Mouse (Mus musculus): Measurements from ENCODE around the gene Myo18b. TPM values are rescaled to one million over a fixed set of nuclear protein-coding genes. Genes with fewer than 3 reads are reported as not detected.

Myo18b gene
- polyA plus RNA-seq, 1 experiment from 2014 or later, result 0.08 TPM

DNA sequence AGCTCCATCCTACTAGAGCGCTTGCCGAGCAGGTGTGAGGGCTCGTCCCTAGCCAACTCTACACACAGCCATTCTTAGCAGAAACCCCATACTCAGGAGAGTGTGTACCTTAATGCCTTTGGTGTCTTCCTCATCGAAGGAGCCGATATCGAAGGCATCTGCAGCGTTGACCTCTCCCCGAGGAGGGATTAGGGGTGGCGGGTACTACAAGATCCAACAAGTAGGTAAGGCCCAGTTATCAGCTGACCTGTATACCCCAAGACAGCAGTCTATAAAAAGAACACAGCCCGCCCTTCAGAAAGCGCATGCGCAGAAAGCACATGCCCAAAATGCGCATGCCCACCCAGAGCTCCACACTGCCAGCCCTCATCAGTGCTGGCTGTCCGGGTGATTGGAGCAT, 27.7 kb upstream of the Myo18b start:
- H3K4me1 ChIP-seq, result 0 out of 2 replicates have a peak, but pooled peaks cover 6% of the 10 kb centered on the region
- H3K4me2 ChIP-seq, result no peak overlapping the region
- ATAC-seq, result no peak
- no peak overlapping the region for H3K27ac ChIP-seq
- no peak overlapping the region for H3K9ac ChIP-seq
- WGBS (ENCODE audit: insufficient replicate concordance), result 84% methylated on average over 14 of the region's 14 CpGs
- H3K4me3 ChIP-seq, result no peak overlapping the region
- H3K36me3 ChIP-seq, result no peaks in the 10 kb centered on the region
- H3K27me3 ChIP-seq (replicated peaks), result no peaks in the 10 kb centered on the region
- no peaks in the 10 kb centered on the region for H3K9me3 ChIP-seq (replicated peaks)

- Histone ChIP-seq H3K27ac (no peak overlapping the region), H3K4me1 (no peaks in the 10 kb centered on the region), H3K4me3 (no peak overlapping the region), H3K9me3 (replicated peaks) (no peaks in the 10 kb centered on the region), H3K27me3 (replicated peaks) (no peaks in the 10 kb centered on the region), H3K36me3 (no peaks in the 10 kb centered on the region), H3K9ac (no peak overlapping the region), H3K4me2 (no peak overlapping the region)
- ATAC-seq, result no peak
These were observed 25.8 kb upstream of the Myo18b start for GRCm38 (mm10) chr5:112921914-112922313.

DNA sequence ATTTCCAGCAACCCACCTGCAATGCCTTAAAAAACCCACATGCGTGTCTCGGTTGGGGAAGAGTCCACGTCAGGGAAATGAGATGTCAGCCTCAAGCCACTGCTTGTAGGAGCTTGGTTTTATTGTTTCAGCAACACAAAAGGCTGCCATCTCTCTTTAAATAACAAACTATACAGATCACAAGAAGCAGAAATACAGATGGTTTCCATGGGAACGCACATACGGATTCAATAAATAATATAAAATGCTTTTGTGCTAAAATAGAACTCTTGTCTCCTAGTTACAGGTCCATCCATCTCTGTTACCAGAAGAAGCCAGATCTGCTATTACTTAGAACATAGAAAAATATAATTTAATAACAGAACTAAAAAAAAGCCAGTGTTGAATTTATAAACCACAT, 14.2 kb upstream of the Myo18b start:
- H3K4me1 ChIP-seq, result no peaks in the 10 kb centered on the region
- H3K9me3 ChIP-seq (replicated peaks), result 0 out of 2 replicates have a peak, but pooled peaks cover 3% of the 10 kb centered on the region
- no peaks in the 10 kb centered on the region for H3K27me3 ChIP-seq (replicated peaks)
- H3K27ac ChIP-seq, result no peak overlapping the region
- H3K36me3 ChIP-seq, result 0 out of 2 replicates have a peak, but pooled peaks cover 3% of the 10 kb centered on the region
- H3K9ac ChIP-seq, result no peak overlapping the region
- H3K4me3 ChIP-seq, result no peak overlapping the region
- H3K4me2 ChIP-seq, result no peak overlapping the region
- WGBS (ENCODE audit: insufficient replicate concordance), result 74% methylated on average over 5 of the region's 5 CpGs
- no peak for ATAC-seq

DNA sequence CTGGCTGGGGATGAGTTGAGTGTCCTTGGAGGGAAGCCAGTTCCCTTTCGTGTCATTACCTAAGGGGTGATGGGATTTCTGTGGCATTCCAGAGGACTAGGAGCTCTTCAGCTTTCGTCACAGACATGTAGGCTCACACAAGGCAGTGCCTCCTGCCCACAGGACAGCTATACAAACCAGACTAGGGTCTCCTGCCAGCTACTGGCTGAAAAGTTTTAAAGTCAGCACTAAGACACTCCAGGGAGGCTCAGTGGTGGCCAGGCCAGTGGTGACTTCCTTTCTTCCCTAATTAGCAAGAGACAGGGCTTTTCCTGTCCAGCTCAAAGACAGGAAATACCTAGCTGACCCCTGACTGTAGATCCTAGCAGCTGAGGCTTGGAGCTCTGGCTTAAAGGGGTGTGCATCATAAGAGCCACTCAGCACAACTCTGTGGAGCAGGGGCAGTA, 12.0 kb upstream of the Myo18b start:
- Histone ChIP-seq H3K4me2 (no peak overlapping the region), H3K27ac (no peak overlapping the region), H3K9ac (no peak overlapping the region), H3K9me3 (replicated peaks) (0 out of 2 replicates have a peak, but pooled peaks cover 3% of the 10 kb centered on the region), H3K27me3 (replicated peaks) (no peaks in the 10 kb centered on the region), H3K36me3 (no peaks in the 10 kb centered on the region), H3K4me1 (no peaks in the 10 kb centered on the region), H3K4me3 (no peak overlapping the region)
- ATAC-seq, result no peak
- 30% methylated on average over 2 of the region's 2 CpGs for WGBS (ENCODE audit: insufficient replicate concordance)

DNA sequence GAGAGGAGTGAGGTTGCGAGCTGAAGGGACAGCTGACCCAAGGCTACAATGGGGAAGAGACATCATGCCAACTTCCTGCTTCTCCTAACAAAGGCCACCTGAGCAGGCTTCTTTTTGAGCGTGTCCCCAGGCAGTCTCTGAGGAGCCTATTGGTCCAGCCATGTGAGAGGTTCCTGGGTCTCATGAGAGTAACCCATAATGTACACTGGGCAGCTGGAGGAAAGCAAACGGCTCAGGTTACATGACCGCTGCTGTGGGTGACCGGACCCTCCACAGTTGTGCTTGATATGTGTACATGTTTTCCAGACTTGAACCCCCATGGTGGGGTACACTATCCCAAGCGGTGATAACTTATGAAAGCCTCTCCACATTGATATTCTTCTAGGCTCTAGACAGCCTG, 11.3 kb upstream of the Myo18b start:
- Histone ChIP-seq H3K4me2 (no peak overlapping the region), H3K27me3 (replicated peaks) (no peaks in the 10 kb centered on the region), H3K4me3 (no peak overlapping the region), H3K4me1 (no peaks in the 10 kb centered on the region), H3K36me3 (no peaks in the 10 kb centered on the region), H3K9ac (no peak overlapping the region), H3K27ac (no peak overlapping the region), H3K9me3 (replicated peaks) (0 out of 2 replicates have a peak, but pooled peaks cover 3% of the 10 kb centered on the region)
- no peak for ATAC-seq
- 66% methylated on average over 6 of the region's 6 CpGs for WGBS (ENCODE audit: insufficient replicate concordance)

- Histone ChIP-seq H3K4me2 (no peak overlapping the region), H3K9ac (no peak overlapping the region), H3K4me3 (no peak overlapping the region), H3K27ac (no peak overlapping the region), H3K9me3 (replicated peaks) (no peaks in the 10 kb centered on the region), H3K36me3 (no peaks in the 10 kb centered on the region), H3K27me3 (replicated peaks) (no peaks in the 10 kb centered on the region), H3K4me1 (no peaks in the 10 kb centered on the region)
- 58% methylated on average over 5 of the region's 5 CpGs for WGBS (ENCODE audit: insufficient replicate concordance)
- no peak for ATAC-seq
These were observed 2.6 kb downstream of the Myo18b start for GRCm38 (mm10) chr5:112893462-112894060.

GRCm38 (mm10) chr5:112892411-112892810, 3.8 kb downstream of the Myo18b start:
- Histone ChIP-seq H3K4me1 (no peaks in the 10 kb centered on the region), H3K4me3 (no peak overlapping the region), H3K4me2 (no peak overlapping the region)

GRCm38 (mm10) chr5:112888651-112889050, 7.5 kb downstream of the Myo18b start:
- no peak for ATAC-seq
- no peak overlapping the region for H3K4me3 ChIP-seq
- H3K36me3 ChIP-seq, result no peaks in the 10 kb centered on the region
- WGBS (ENCODE audit: insufficient replicate concordance), result 48% methylated on average over 7 of the region's 7 CpGs
- H3K4me2 ChIP-seq, result no peak overlapping the region
- H3K27ac ChIP-seq, result no peak overlapping the region
- no peaks in the 10 kb centered on the region for H3K27me3 ChIP-seq (replicated peaks)
- H3K4me1 ChIP-seq, result no peaks in the 10 kb centered on the region
- no peaks in the 10 kb centered on the region for H3K9me3 ChIP-seq (replicated peaks)
- no peak overlapping the region for H3K9ac ChIP-seq

More at GRCm38 (mm10) chr5:112892411-112892810, 3.8 kb downstream of the Myo18b start:
- ATAC-seq, result no peak
- Histone ChIP-seq H3K27ac (no peak overlapping the region), H3K9me3 (replicated peaks) (no peaks in the 10 kb centered on the region), H3K9ac (no peak overlapping the region), H3K36me3 (no peaks in the 10 kb centered on the region), H3K27me3 (replicated peaks) (no peaks in the 10 kb centered on the region)

GRCm38 (mm10) chr5:112886687-112887491, 9.3 kb downstream of the Myo18b start:
- Histone ChIP-seq H3K9ac (no peak overlapping the region), H3K4me2 (no peak overlapping the region), H3K4me3 (no peak overlapping the region), H3K36me3 (no peaks in the 10 kb centered on the region), H3K27ac (no peak overlapping the region), H3K27me3 (replicated peaks) (no peaks in the 10 kb centered on the region), H3K9me3 (replicated peaks) (no peaks in the 10 kb centered on the region), H3K4me1 (no peaks in the 10 kb centered on the region)
- WGBS (ENCODE audit: insufficient replicate concordance), result 59% methylated on average over 17 of the region's 17 CpGs
- no peak for ATAC-seq

GRCm38 (mm10) chr5:112877391-112878115, 18.6 kb downstream of the Myo18b start:
- Histone ChIP-seq H3K9me3 (replicated peaks) (no peaks in the 10 kb centered on the region), H3K36me3 (no peaks in the 10 kb centered on the region), H3K27ac (no peak overlapping the region), H3K4me2 (no peak overlapping the region), H3K9ac (no peak overlapping the region), H3K27me3 (replicated peaks) (no peaks in the 10 kb centered on the region), H3K4me1 (no peaks in the 10 kb centered on the region), H3K4me3 (no peak overlapping the region)
- ATAC-seq, result no peak
- 61% methylated on average over 14 of the region's 14 CpGs for WGBS (ENCODE audit: insufficient replicate concordance)

- Histone ChIP-seq H3K27me3 (replicated peaks) (no peaks in the 10 kb centered on the region), H3K4me1 (no peaks in the 10 kb centered on the region), H3K9me3 (replicated peaks) (no peaks in the 10 kb centered on the region), H3K27ac (no peak overlapping the region), H3K4me3 (no peak overlapping the region), H3K9ac (no peak overlapping the region), H3K4me2 (no peak overlapping the region), H3K36me3 (no peaks in the 10 kb centered on the region)
- WGBS (ENCODE audit: insufficient replicate concordance), result 22% methylated on average over 4 of the region's 4 CpGs
- ATAC-seq, result no peak
These were observed 19.2 kb downstream of the Myo18b start for GRCm38 (mm10) chr5:112876846-112877390.

- ATAC-seq, result no peak
These were observed 23.2 kb downstream of the Myo18b start for GRCm38 (mm10) chr5:112872999-112873398.

More at GRCm38 (mm10) chr5:112872999-112873398, 23.2 kb downstream of the Myo18b start:
- H3K9me3 ChIP-seq (replicated peaks), result no peaks in the 10 kb centered on the region
- H3K9ac ChIP-seq, result no peak overlapping the region
- H3K27me3 ChIP-seq (replicated peaks), result no peaks in the 10 kb centered on the region; the same call in 1 of the 2 replicates
- H3K4me1 ChIP-seq, result no peaks in the 10 kb centered on the region
- H3K4me3 ChIP-seq, result no peak overlapping the region
- no peak overlapping the region for H3K4me2 ChIP-seq
- H3K36me3 ChIP-seq, result no peaks in the 10 kb centered on the region
- 56% methylated on average over 6 of the region's 6 CpGs for WGBS (ENCODE audit: insufficient replicate concordance)
- no peak overlapping the region for H3K27ac ChIP-seq
